Mouse (Mus musculus) lung, postnatal 25 days (tissue): ENCODE measurements at regions not wholly inside any gene's neighbourhood (a gene's known extent, or its start where the extent isn't known, plus 50 kb on each side); places are given as distances from the start of the nearest gene placed in this dataset.

ENCODE experiments used
- DNase-seq: peaks from one replicate; pipeline ENCODE4 v3.0.0; 2022; ENCODE audit warnings: low spot score

DNA sequence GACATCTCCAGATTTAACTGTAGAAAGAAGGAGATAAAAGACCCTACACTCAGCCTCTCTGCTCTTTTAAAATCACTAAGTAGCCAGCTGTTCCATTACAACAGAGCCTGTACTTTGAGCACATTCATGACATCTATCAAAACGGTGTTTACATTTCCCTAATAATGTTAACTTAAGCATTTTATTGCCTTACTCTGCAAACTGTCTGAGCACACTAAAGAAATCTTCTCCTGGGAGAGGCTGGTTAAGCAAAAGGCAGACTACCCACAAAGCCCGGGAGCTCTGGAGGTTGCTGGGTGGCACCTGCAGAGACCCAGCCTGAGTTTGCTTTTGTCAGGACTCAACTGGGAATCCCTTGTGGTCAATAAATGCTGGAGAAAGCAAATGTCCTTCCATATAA is 567.5 kb upstream of the Negr1 start:
- no peak for DNase-seq

DNA sequence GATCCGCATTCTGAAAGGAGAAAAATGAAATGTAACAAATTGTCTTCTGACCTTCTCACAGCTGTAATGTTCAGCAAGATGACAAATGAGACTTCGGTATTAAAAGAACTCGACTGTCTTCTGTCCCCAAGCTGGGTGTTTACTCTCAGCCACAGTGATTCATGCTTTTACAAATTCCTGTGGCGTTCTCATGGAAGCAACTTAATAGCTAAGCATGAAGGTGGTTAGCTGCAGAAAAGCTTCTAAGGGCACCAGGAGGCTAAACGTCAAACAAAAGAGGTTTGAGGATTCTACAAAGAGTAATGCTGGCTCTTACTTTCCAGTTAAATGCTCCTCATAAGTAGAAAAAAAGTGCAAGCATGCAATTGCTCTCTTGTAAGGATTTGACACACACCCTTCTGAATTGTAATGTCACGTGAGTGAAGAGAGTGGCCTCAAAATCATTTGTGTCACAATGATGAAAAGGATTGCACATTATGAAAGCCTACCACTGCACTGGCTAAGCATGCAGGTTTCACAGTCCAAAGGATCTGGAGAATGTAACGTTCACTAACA is 543.8 kb upstream of the Negr1 start:
- DNase-seq: no peak

DNA sequence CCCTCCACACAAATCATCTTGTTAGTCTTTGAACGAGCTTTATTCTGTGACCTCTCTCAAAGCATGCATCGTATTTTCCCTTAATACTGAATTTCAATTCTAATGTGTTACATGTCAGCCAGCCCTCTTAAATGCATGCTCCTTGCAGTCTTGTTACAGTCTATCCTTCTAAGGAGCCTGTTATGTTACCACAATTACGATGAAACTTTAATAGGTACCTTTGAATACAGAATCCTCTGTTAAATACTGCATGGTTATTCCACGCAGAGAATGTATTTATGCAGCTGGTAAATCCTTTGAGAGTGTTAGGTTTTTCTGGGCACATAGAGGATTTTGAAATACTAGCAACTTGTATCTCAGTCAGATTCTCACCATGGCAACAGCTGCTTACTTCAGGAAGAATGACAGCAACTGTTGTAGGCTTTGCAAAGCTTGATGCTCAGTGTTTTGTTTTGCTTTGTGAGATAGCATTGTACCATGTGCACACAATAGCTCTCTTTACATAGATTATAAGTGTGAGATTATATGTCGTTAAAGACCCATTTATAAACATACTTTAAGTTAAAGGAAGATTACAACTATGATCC is 532.9 kb upstream of the Negr1 start:
- no peak for DNase-seq

DNA sequence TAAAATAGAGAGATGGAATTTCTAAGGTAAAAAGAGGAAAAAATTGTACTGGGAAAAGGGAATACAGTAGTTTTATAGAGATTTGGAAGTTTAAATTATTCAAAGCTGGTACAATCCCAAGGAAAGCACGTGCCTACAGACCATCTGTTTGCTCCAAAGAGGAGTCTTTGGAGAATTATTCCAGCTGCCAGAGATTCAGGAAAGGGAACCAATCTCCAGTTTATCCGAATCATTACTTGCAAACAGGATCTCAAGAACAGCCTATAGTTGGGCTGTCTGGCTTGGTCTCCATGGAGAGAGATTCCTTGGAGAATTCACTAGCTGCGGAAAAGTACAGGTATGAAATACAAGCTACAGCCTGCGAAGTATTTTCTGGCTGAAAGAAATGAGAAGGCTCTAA is 491.3 kb upstream of the Negr1 start:
- DNase-seq: no peak

DNA sequence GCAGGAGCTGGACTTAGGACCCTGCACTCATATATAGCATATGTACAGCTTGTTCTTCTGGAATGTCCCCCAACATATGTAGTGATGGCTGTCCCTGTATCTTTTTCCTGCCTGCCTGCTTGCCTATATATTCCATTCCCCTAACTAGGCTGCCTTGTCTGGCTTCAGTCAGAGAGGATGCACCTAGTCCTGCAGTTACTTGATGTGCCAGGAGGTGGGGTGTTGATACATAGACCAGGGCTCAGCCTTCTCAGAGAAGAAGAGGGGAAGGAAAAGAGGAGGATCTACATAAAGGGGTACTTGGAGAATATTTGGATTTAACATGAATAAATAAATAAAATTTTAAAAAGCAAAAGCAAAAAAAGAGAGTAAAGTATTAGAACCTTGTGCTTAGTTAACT is 479.3 kb upstream of the Negr1 start:
- no peak for DNase-seq

DNA sequence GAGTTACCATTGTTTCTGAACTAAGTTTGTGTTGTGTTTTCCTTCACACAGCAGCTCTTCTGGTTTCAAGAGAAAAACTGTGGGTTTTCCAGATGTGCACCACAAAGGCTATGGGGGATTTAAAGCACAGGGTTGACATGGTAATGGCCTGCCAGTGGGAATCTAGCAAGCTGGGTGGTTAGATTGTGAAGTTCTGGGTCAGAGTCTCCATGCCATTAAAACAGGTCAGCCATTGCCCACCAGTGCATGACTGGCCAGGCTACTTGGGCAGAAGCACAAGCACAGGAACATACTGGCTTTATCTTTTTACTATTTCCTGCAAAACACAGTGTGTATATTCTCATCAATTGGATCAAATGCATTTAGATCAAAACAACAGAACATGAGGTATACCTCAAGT is 467.9 kb upstream of the Negr1 start:
- no peak for DNase-seq

DNA sequence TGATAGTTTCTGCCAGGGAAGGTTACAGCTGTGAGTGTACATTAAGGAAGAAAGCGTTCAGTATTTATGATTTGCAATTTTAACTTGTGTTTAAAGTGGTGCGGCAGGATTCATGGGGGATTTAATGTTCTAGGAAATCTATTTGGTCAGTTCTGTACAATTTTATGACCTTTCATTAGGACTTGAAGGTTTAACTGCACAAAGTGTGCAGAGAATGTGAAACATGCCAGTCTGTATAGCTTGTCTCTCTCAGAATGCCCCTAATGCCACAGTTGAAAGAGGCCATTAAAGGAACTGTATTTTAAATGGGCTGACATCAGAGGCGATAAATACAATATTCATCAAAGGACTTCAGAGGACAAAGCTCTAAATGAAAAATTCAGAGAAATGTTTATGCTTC is 466.6 kb upstream of the Negr1 start:
- no peak for DNase-seq

DNA sequence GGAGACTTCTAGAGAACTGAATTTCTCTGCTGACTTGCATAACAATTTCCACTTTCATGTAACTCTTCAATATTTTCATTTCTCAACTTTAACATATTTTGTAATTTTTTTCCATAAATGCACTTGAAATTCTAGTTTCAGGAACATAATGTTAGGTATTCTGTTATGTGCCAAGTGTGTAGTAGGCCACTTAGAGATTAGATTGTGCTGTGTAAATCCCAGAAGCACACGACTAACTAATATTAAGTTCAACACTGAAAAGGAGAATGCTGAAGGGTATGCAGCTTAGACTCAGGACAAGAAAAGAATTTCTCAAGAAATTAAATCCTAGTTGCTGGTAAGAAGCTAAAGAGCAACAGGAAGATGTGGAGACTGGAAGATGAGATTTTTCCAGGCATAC is 455.8 kb upstream of the Negr1 start:
- DNase-seq: no peak

DNA sequence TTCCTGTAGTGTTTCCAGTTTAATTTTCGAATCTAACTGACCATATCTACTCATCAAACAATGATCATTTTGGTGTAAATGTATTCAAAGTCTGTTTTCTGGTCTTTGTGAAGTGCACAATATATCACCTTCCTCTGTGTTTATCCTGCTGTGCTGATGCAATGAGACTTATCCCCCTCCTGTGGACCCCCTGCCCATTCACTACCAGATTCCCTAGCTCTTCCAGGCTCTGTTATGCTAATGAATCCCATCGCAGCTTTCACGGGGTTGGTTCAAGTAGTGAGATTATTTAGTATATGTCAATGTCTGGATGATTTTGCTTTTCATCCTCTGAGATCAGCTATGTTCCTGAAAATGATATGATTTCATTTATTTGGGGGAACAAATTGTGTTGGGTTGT is 441.3 kb upstream of the Negr1 start:
- no peak for DNase-seq

DNA sequence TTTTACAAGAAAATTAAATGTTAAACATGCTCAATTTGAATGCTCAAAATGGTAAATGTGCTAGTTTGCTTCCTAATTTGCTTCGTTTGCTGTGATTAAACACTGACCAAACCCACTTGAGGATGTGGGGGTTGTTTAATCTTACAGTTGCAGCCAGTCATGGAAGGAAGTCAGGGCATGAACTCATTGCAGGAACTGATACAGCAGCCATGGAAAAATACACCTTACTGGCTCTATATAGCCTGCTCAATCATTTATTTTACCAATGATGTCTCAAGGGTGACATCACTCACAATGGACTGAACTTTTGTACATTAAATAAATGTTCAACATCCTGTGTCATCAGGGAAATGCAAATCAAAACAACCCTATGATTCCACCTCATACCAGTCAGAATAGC is 430.0 kb upstream of the Negr1 start:
- no peak for DNase-seq

DNA sequence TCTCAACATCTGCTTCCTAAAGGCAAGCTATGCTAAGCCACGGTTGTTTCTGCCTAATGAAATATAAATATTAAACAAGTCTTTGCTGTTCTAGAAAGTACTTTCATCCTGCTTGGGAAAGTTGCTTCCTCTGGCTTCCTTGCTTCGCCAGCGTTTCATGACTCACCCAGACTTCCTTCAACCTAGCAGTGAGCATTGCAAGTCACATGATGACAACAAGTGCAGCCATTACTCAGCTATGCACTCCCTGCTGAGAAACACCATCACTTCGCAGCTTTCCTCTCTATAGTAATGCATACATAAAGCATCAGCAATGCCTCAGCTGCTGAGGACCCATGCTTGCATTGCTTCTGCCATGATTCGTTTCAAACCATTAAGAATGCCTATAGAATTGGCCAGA is 420.2 kb upstream of the Negr1 start:
- no peak for DNase-seq

DNA sequence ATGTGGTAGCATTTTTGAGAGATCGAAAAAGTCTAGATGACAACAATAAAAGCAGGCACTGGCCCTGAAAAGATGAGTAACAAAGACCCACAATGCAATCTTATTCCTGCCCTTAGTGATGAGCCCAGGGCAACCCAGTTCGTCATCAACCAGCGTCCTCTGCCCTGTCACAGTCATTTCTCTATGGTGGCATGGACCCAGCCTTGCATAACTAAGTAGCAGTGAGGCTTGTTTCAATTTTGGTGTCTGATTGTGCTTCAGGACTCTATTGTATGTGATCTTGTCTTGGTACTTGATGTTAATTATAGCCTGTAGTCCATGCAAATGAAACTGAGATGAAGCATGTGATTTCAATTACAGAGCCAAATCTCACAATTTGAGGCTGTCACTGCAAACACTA is 412.3 kb upstream of the Negr1 start:
- DNase-seq: no peak

DNA sequence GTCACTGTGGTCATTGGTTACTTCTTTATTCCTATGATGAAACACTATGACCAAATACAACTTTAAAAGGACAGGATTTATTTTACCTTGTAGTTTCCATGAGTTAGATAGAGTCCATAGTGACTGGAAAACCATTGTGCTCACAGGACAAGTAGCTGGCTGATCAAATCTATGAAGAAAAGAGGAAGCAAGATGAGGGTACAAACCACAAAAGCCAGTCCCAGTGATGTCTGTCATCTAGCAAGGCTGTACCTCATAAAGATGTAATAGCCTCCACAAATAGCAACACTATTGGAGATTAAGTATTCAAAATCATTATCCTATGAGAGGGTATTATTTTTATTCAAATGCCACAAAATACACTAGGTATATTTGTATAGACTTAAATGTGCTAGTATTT is 391.5 kb upstream of the Negr1 start:
- no peak for DNase-seq

DNA sequence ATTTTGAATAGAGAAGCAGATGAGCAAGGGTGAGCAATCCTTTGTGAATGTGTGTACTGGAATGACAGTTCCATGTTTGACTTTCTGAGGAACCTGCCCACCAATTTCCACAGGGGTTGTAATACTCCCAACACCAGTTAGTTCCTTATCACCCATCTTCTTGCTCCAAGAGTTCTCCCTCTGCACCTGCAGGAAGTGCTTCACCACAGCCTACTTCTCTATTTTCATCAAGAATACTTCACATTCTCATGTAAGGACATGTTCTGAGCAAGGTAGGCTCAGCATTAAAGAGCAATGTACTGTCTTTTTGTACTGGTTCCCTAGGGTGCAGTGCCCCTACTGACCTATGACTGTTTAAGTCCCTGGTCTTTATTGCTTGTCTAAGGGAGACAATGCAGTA is 362.9 kb upstream of the Negr1 start:
- DNase-seq: no peak

DNA sequence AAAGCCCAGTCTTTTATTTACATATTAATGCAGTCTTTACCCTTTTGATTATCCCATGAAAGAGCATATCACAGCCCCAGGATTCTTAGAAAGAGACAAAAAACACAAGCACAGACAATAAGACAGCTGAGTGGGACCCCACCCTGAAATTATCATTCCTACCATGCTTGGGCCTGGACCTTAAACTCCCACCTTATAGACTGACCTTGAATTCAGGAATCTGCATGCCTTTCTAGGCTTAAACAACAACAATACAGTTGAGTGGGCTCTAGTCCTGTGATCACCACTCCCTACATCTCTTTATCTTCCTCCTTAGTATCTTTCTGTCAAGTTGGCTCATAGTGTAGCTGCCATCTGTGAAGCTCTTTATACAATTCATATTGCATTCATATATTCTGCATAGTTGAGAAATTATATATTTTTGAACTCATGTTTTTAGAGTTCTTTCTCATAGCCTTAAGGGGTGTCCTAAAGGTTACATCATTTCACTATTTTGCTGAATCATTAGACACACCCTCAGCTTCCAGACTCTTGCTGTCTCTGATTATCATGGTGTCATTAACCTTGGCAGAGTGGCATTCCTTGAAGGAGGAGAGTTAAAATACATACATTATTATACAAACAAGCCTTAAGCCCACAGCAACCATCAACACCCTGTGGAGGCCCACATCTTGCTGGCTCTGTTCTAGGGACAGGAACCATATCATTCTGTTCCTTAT is 361.7 kb upstream of the Negr1 start:
- DNase-seq: no peak

DNA sequence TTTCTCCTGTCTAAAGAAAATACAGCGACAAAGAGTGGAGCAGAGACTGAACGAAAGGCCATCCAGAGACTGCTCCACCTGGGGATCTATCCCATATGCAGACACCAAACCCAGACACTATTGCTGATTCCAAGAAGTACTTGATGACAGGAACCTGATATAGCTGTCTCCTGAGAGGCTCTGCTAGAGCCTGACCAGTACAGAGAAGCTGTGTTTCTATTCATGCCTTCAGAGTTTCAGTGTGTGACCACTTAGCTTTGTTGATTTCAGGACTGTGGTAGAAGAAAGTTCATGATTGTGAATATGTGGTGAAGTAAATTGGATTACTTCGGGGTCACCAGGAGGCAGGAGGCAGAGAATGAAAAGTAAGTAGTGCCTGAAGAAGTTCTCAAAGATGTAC is 356.3 kb upstream of the Negr1 start:
- DNase-seq: no peak

DNA sequence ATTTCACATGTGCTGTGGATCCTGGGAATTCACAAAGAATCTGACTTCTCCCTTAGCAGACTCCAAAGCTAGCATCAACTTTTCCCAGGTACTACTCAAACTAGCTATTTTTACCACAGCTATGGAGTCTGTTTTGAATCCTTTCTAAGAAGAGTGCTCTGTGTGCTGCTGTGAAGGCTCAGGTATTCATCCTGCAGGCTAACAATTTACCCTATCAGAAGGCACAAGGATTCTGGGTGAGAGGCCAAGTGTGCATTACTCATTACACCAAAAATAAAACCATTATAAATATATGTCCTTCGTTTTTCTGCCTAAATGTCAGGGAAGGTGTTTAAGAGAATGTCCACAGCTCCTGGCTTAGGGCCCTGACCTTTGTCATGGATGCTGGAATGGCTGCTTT is 353.2 kb upstream of the Negr1 start:
- DNase-seq: no peak

DNA sequence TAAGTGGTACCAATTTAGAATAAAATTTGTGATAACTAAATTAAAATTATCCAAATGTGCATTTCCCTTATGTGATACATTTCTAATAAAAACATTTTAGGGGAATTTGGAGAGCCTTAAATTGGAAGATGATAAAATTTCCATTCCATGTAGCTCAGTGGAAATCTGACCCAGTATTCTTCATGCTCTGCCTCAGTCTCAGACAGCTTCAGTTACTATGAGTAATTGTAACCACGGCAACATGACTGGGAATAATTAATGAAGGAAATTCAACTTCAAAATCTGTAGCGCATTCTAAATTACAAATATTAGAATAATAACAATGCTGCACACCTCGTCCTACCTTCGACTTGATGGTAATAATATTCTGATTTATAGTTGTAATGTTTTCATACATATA is 350.8 kb upstream of the Negr1 start:
- DNase-seq: no peak

DNA sequence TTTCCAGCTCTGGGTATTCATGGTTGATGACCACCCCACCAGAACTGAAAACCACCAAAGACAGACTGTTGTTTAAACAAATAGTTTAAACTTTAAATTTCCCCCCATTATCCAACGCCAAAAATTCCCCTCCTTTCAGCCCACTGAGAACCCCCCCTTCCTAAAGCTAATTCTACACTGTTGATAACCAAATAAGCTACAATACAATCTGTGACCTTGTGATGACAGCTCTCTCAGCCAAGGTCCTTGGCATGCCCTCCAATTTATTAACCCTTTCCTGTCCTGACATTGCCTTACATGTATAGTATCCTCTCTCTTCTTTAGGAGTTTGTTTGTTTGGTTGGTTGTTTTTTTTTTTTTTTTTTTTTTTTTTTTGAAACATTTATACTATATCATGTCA is 346.8 kb upstream of the Negr1 start:
- no peak for DNase-seq

DNA sequence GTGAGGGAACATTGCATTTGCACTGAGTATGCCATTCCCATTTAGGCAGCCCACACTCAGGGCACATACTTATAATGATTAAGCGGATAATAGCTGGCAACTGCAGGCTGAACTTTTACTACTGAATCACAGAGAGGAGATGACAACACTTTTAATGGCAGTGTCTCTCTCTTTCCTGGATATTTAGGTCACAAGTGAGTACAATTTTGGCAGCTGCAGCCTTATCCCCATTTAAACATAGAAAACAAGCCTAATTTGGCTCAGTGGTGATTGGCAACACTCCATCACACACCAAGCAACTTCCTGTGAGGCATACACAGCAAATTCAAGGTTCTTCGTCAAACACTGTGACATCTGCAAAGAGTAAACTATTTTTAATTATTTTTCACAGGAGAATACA is 329.5 kb upstream of the Negr1 start:
- no peak for DNase-seq

DNA sequence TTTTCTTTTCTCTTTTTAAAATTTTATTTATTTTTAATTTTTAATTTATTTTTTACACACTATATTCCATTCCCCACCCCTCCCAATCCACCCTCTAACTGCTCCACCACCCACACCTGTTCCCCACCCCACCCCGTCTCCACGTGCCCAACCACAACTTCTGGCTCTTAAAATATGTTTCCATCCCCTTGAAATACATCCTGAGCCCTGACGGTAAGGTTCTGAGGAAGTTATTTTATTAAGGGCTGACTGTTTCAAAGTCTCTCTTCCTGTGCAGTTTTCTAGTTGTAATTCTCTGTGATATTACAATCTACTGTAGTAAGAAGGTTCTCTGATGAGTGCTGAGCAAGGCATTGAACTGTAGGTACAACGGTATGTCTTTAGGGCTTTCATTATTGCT is 325.6 kb upstream of the Negr1 start:
- no peak for DNase-seq

DNA sequence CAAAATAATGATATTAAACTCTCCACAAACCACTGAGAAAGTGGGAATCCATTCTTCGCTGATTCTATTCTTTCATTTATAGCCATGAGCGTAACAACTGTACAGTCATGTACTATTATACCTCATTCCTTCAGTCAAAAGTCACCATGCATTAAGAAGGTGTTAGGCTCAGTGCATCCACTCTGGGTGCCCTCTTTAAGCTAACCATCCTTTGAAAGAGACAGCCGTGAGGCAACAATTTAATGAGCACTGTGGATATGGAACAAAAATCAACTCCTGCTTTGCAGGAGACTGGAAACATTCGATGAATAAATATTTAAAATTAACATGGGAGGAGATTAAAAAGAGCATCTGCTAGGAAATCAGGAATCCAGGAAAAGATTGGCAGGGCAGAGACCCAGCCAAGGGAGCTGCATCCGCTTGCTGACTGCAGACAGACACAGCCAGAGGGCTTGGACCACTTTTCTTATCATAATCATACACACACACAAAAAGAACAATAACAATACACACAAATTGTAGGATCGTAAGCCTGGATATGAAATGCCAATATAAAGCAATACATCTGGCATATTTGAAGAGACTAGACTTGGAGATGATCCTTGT is 309.2 kb upstream of the Negr1 start:
- DNase-seq: no peak

DNA sequence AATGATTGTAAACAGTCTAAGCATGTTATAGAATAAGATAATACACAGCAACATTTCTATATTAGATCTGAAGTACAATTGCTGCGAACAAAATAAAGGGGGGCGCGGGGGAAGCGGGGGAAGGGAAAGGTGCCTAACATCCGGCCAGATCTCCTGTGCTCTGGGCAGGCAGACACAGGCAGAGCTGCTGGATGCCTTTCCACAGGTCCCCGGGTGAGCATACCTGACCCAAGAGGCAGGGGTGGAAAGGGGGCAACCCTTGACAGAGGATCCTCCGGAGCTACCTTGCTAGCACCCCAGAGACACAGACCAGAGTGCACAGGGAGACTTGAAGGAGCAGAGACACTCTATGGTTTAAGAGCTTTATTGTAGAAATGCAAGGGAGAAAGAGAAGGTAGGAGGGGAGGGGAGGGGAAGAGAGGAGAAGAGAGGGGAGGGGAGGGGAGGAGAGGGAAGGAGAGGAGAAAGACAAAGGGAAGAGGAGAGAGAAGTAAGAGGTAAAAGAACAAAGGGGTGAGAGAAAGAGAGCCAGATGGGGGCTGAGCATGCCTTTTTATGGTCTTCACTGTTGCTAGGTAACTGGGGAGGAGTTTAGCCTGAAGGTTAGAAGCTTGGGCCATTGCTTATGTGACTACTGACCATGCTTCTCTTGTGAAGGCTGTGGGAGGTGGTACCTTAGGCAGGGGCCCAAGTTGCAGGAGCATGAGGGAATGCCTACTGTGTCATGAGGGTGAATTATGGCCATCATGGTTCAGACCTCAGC is 308.2 kb upstream of the Negr1 start:
- DNase-seq: no peak
